Mouse (Mus musculus) bone marrow, adult 2 months (tissue): ENCODE measurements around the gene Stat2.

Source experiments
- CTCF ChIP-seq: fragments of 200-500 bp; IDR thresholded peaks from 2 replicates; pipeline ENCODE4 v1.5.1; 2011; ENCODE audit warnings: low read length, control low read depth; ENCODE audit not compliant: control insufficient read depth, insufficient read depth
- POLR2A ChIP-seq: fragments of 200-500 bp; IDR thresholded peaks from 2 replicates; pipeline ENCODE4 v1.6.1; 2011; ENCODE audit warnings: low read depth, mild to moderate bottlenecking, control low read depth, low read length, borderline replicate concordance; ENCODE audit not compliant: control insufficient read depth

GRCm38 (mm10) chr10:128338415-128338814, 68.1 kb downstream of the Stat2 start:
- TF ChIP-seq CTCF (no peak), POLR2A (no peak)
